18 mouse cellular contexts compared by ENCODE assay signal in genomic region chr4:107126891-107127524, GRCm38 (mm10). TPM values are rescaled to one million over a fixed set of nuclear protein-coding genes. Genes with fewer than 3 reads are reported as not detected.
DNase-seq lines count a peak whose midpoint lies in the region; ATAC-seq and TF ChIP-seq lines count a peak whose summit lies in the region.
"Had no signal": no experiment of that assay in that cellular context is flagged by ENCODE, and none has a peak within 500 bp of the region (broad histone marks: within the 10 kb centered on the region; RNA-seq: fewer than 3 reads in every experiment).

No protein-coding gene starts in this region.

- no peak overlapping the region for H3K4me3 ChIP-seq in hindbrain, postnatal 0 days (ENCODE audit: low read length)
- no peak overlapping the region for H3K4me3 ChIP-seq in myocyte
- H3K4me3 ChIP-seq: heart, embryonic 15.5 days had no signal

- no peak overlapping the region for H3ac ChIP-seq in myocyte (ENCODE audit: control insufficient read depth, insufficient read length)

- no peak overlapping the region for H3K9ac ChIP-seq in hindbrain, postnatal 0 days (replicated peaks; ENCODE audit: low read length)
- H3K9ac ChIP-seq: heart, embryonic 15.5 days had no signal

- intact Hi-C loops in left cerebral cortex, postnatal 4 days (cut with DNase I) = no loop called here
- intact Hi-C loops in gastrocnemius, postnatal 36 days (cut with DNase I) = no loop called here

- no peak overlapping the region for H3K27ac ChIP-seq in hindbrain, postnatal 0 days
- H3K27ac ChIP-seq: heart, embryonic 15.5 days had no signal

- ATAC-seq in hindbrain, postnatal 0 days = 0 out of 2 replicates have a peak, but pooled peaks have one; percentile 30
- ATAC-seq: Patski had no signal

- H3K4me1 ChIP-seq in hindbrain, postnatal 0 days (ENCODE audit: insufficient read depth, low read length) = peaks cover 11% of the 10 kb centered on the region; the same call in 1 of the 2 replicates

- H3K27me3 ChIP-seq in hindbrain, postnatal 0 days (ENCODE audit: insufficient read depth, low read length) = no peaks in the 10 kb centered on the region
- H3K27me3 ChIP-seq in myocyte (ENCODE audit: control insufficient read depth, insufficient read depth, insufficient read length) = no peaks in the 10 kb centered on the region
- H3K27me3 ChIP-seq: Patski had no signal

- no peaks in the 10 kb centered on the region for H3K36me3 ChIP-seq in hindbrain, postnatal 0 days (ENCODE audit: insufficient read depth, low read length)
- H3K36me3 ChIP-seq in myocyte (ENCODE audit: control insufficient read depth, insufficient read depth) = no peaks in the 10 kb centered on the region
- H3K36me3 ChIP-seq: heart, embryonic 15.5 days had no signal

- no peaks in the 10 kb centered on the region for H3K79me2 ChIP-seq in myocyte (ENCODE audit: control insufficient read depth, insufficient read depth)

- H3K4me2 ChIP-seq in hindbrain, postnatal 0 days (ENCODE audit: low read depth, low read length) = no peak overlapping the region
- H3K4me2 ChIP-seq in myocyte (ENCODE audit: low read depth) = no peak overlapping the region
- H3K4me2 ChIP-seq: heart, embryonic 15.5 days had no signal

- TF ChIP-seq CTCF in hindbrain, postnatal 0 days (IDR thresholded peaks at IDR 0.05; ENCODE audit: low read depth) = no peak

- peak; percentile 35 to 41 for DNase-seq in cerebellum, postnatal 10 days
- no peak for DNase-seq in cerebellum, adult 11 months
- DNase-seq in left cerebral cortex, postnatal 4 days = peak; percentile 29
- DNase-seq in left cerebral cortex, adult 18-20 months (ENCODE audit: low spot score in 2 of 2) = no peak
- no peak for DNase-seq in hindbrain, postnatal 0 days (ENCODE audit: low spot score)
- no peak for DNase-seq in gastrocnemius, postnatal 36 days
- no peak for DNase-seq in layer of hippocampus, adult 9-10 months (ENCODE audit: low spot score)
- DNase-seq: cerebellum, adult 9-11 months; kidney, postnatal 10 days; liver had no signal

- H3K9me3 ChIP-seq in hindbrain, postnatal 0 days (ENCODE audit: low read length) = no peaks in the 10 kb centered on the region
- H3K9me3 ChIP-seq: heart, embryonic 15.5 days had no signal

- WGBS in hindbrain, postnatal 0 days = 43% methylated on average over 13 of the region's 13 CpGs

- TF ChIP-seq POLR2A in myocyte (IDR thresholded peaks at IDR 0.05; ENCODE audit: insufficient read length, low read depth) = no peak

TF ChIP-seq in myocyte, 11 proteins besides CTCF, POLR2A, EP300 and RAD21:
- TF ChIP-seq MAX (IDR thresholded peaks at IDR 0.05; ENCODE audit: low read depth) = no peak
- TF ChIP-seq MYOD1 (IDR thresholded peaks at IDR 0.05; ENCODE audit: control insufficient read depth in 1 of 3, insufficient read length in 2 of 3, low read depth in 2 of 3) = peak in 2 of 3 experiments; percentile 21 to 29

RNA-seq across cellular contexts. Expression of gene Cdcp2, which starts 30.3 kb away (rescaled TPM):
- total RNA-seq in left cerebral cortex, postnatal 4 days (2021) = not detected
- total RNA-seq in left cerebral cortex, adult 18-20 months (2021) = not detected
- total RNA-seq in hindbrain, postnatal 0 days (2014; rRNA removed) = 0.68 TPM in 1 of 2 replicates, not detected in the other
- polyA plus RNA-seq in hindbrain, postnatal 0 days (2015; fragmentation: Nextera tagmentation; extraction: Ambion mirVana) = 0.13 TPM in 1 of 2 replicates, not detected in the other
- not detected for polyA plus RNA-seq in myocyte (2012; fragmentation: generic; extraction: Trizol)
- total RNA-seq in gastrocnemius, postnatal 36 days (2021) = not detected
- total RNA-seq: adrenal gland, adult 18-20 months; gastrocnemius, postnatal 4 days; layer of hippocampus, postnatal 25 days had no signal
- polyA plus RNA-seq: heart, embryonic 15.5 days; lung, embryonic 16.5 days; Patski; stomach, embryonic 14.5 days had no signal

RNA-seq across cellular contexts. Expression of gene Tmem59, which starts 51.2 kb away (rescaled TPM):
- 100 to 1,000 TPM; 115 to 118 TPM for total RNA-seq in left cerebral cortex, postnatal 4 days (2021)
- total RNA-seq in left cerebral cortex, adult 18-20 months (2021) = 100 to 1,000 TPM; 233 to 241 TPM
- 178 and 200 TPM in 2 replicates for total RNA-seq in hindbrain, postnatal 0 days (2014; rRNA removed)
- polyA plus RNA-seq in hindbrain, postnatal 0 days (2015; fragmentation: Nextera tagmentation; extraction: Ambion mirVana) = 393 and 422 TPM in 2 replicates
- 174 TPM for polyA plus RNA-seq in myocyte (2012; fragmentation: generic; extraction: Trizol)
- 10 to 100 TPM; 68.4 to 77.1 TPM for total RNA-seq in gastrocnemius, postnatal 36 days (2021)

RNA-seq across cellular contexts. Expression of gene Tceanc2, which starts 51.9 kb away (rescaled TPM):
- 10 to 100 TPM; 24.4 to 27.4 TPM for total RNA-seq in left cerebral cortex, postnatal 4 days (2021)
- 10 to 100 TPM; 14.0 to 15.9 TPM for total RNA-seq in left cerebral cortex, adult 18-20 months (2021)
- total RNA-seq in hindbrain, postnatal 0 days (2014; rRNA removed) = 5.4 and 8.0 TPM in 2 replicates
- polyA plus RNA-seq in hindbrain, postnatal 0 days (2015; fragmentation: Nextera tagmentation; extraction: Ambion mirVana) = 17.3 and 23.4 TPM in 2 replicates
- 20.7 TPM for polyA plus RNA-seq in myocyte (2012; fragmentation: generic; extraction: Trizol)
- 10 to 100 TPM in 1 of 2 experiments, 1 to 10 TPM in 1; 9.6 to 10.4 TPM for total RNA-seq in gastrocnemius, postnatal 36 days (2021)

Comparison
In these comparisons a context has a peak if more than half of its experiments do, and no peak if none do; other contexts are left out.
1. DNase-seq: peak in cerebellum, postnatal 10 days (2 of 2) and left cerebral cortex, postnatal 4 days (single experiment); none in cerebellum, adult 11 months (single experiment), left cerebral cortex, adult 18-20 months (0 of 2), hindbrain, postnatal 0 days (single experiment), gastrocnemius, postnatal 36 days (0 of 2) and layer of hippocampus, adult 9-10 months (single experiment).